ENCODE assay signal across 8 mouse cellular contexts in genomic region chr10:115778624-115779023, GRCm38 (mm10). TPM values are rescaled to one million over a fixed set of nuclear protein-coding genes. Genes with fewer than 3 reads are reported as not detected.
DNase-seq lines count a peak whose midpoint lies in the region; ATAC-seq lines count a peak whose summit lies in the region.
"Had no signal": no experiment of that assay in that cellular context is flagged by ENCODE, and none has a peak within 500 bp of the region (broad histone marks: within the 10 kb centered on the region; RNA-seq: fewer than 3 reads in every experiment).

No protein-coding gene starts in this region.

- H3K27me3 ChIP-seq in kidney, embryonic 16.5 days (ENCODE audit: insufficient read depth, low read length): no peaks in the 10 kb centered on the region

- no peaks in the 10 kb centered on the region for H3K9me3 ChIP-seq in kidney, embryonic 16.5 days (ENCODE audit: low read length)

- H3K9ac ChIP-seq in kidney, embryonic 16.5 days (replicated peaks; ENCODE audit: low read length): no peak overlapping the region

- H3K27ac ChIP-seq in kidney, embryonic 16.5 days (ENCODE audit: low read length): no peak overlapping the region

- no peak for ATAC-seq in kidney, embryonic 16.5 days (ENCODE audit: low FRiP score, low TSS enrichment)

- no peaks in the 10 kb centered on the region for H3K4me1 ChIP-seq in kidney, embryonic 16.5 days (ENCODE audit: insufficient read depth, low read length)

- no peak overlapping the region for H3K4me3 ChIP-seq in kidney, embryonic 16.5 days (ENCODE audit: low read length)
- H3K4me3 ChIP-seq: myocyte had no signal

- peak; percentile 28 for DNase-seq in kidney, adult 18-20 months
- peak; percentile 26 for DNase-seq in ES-CJ7 (ENCODE audit: low read depth, low spot score)
- DNase-seq in adrenal gland, adult 18-20 months (ENCODE audit: low spot score in 2 of 2): peak; percentile 8 to 19
- DNase-seq in kidney, postnatal 10 days: peak; percentile 51
- DNase-seq in retina, postnatal 1 day: peak; percentile 36
- DNase-seq in spleen, adult 12 weeks (ENCODE audit: low spot score): no peak

- H3K4me2 ChIP-seq in kidney, embryonic 16.5 days (replicated peaks; ENCODE audit: low read depth, low read length): no peak overlapping the region

- 55% methylated on average over 5 of the region's 5 CpGs for WGBS in kidney, embryonic 16.5 days

- no peaks in the 10 kb centered on the region for H3K36me3 ChIP-seq in kidney, embryonic 16.5 days (ENCODE audit: insufficient read depth, low read length)

RNA-seq across cellular contexts. Expression of gene Tspan8, which starts 38.0 kb away (rescaled TPM):
- polyA plus RNA-seq in kidney, embryonic 16.5 days (2015; fragmentation: Nextera tagmentation; extraction: Ambion mirVana): 45.7 TPM in 2 replicates
- 1 to 10 TPM in 1 of 2 experiments, under 1 TPM in 1; 0.96 to 1.5 TPM for total RNA-seq in adrenal gland, adult 18-20 months (2021)
